Mouse (Mus musculus) kidney, adult 2 months (tissue): Measurements from ENCODE around the gene Cacna1d.

Experiments
- CTCF ChIP-seq: fragments of 200-500 bp; conservative IDR thresholded peaks from 2 replicates; pipeline ENCODE4 v1.5.1; 2011; ENCODE audit warnings: low read depth, mild to moderate bottlenecking, control low read depth, low read length, moderate library complexity, mixed read lengths; ENCODE audit not compliant: insufficient read depth, insufficient read length
- POLR2A ChIP-seq: fragments of 200-500 bp; IDR thresholded peaks from one replicate; pipeline ENCODE4 v1.6.1; 2011; ENCODE audit warnings: low read depth, low read length, control low read depth

GRCm38 (mm10) chr14:30455801-30456595 is 35.3 kb downstream of the Cacna1d start:
- TF ChIP-seq CTCF (no peak), POLR2A (no peak)
